Mouse (Mus musculus): ENCODE data around the gene Olfr1414. TPM values are rescaled to one million over a fixed set of nuclear protein-coding genes. Genes with fewer than 3 reads are reported as not detected.

The Olfr1414 gene
- polyA plus RNA-seq (2017; shearing (Covaris generic)) = not detected

GRCm38 (mm10) chr1:92518561-92518960 lies at the start of gene Olfr1414:
TSS of gene Olfr1414 (minus strand) at chr1:92518661.

GRCm38 (mm10) chr1:92496001-92496400 lies 22.5 kb downstream of the Olfr1414 start, which contains the start of gene Olfr1415:
TSS of gene Olfr1415 (minus strand) at chr1:92496101.

GRCm38 (mm10) chr1:92485013-92485412 lies 33.4 kb downstream of the Olfr1414 start, which contains the start of gene Olfr1416:
TSS of gene Olfr1416 (minus strand) at chr1:92485113.

GRCm38 (mm10) chr1:92473165-92474041 lies 45.1 kb downstream of the Olfr1414 start, which contains the start of gene Ndufa10:
TSS of gene Ndufa10 (minus strand) at chr1:92473860.

Other genes starting within 250 kb of the Olfr1414 start
- gene Ndufa10, start 44.8 kb downstream of the Olfr1414 start, polyA plus RNA-seq (2017; shearing (Covaris generic)) = 251 TPM
- gene Olfr1416, start 33.5 kb downstream of the Olfr1414 start, polyA plus RNA-seq (2017; shearing (Covaris generic)) = not detected
- gene Olfr1415, start 22.6 kb downstream of the Olfr1414 start, polyA plus RNA-seq (2017; shearing (Covaris generic)) = not detected
- gene Olfr1413, start 52.7 kb upstream of the Olfr1414 start, polyA plus RNA-seq (2017; shearing (Covaris generic)) = not detected
- not detected for gene Olfr1412, start 67.1 kb upstream of the Olfr1414 start, polyA plus RNA-seq (2017; shearing (Covaris generic))
- gene Olfr1411, start 75.8 kb upstream of the Olfr1414 start, polyA plus RNA-seq (2017; shearing (Covaris generic)) = not detected
- not detected for gene Olfr1410, start 87.1 kb upstream of the Olfr1414 start, polyA plus RNA-seq (2017; shearing (Covaris generic))
- gene Olfr12, start 99.1 kb upstream of the Olfr1414 start, polyA plus RNA-seq (2017; shearing (Covaris generic)) = not detected
- 242 TPM for gene Cops9, start 123.3 kb upstream of the Olfr1414 start, polyA plus RNA-seq (2017; shearing (Covaris generic))
- gene Otos, start 130.2 kb upstream of the Olfr1414 start, polyA plus RNA-seq (2017; shearing (Covaris generic)) = 0.54 TPM